Mouse (Mus musculus): ENCODE data around the gene Ctf2. TPM values are rescaled to one million over a fixed set of nuclear protein-coding genes. Genes with fewer than 3 reads are reported as not detected.
"Not testable (repeated sequence)": the region's sequence is repeated elsewhere in the genome, so short reads cannot be mapped to it uniquely, and the experiment has no call there.

The Ctf2 gene
- not detected for total RNA-seq (2021)
- long read RNA-seq, experiment 1 = 0 reads
- long read RNA-seq, experiment 2 = 0 reads

DNA sequence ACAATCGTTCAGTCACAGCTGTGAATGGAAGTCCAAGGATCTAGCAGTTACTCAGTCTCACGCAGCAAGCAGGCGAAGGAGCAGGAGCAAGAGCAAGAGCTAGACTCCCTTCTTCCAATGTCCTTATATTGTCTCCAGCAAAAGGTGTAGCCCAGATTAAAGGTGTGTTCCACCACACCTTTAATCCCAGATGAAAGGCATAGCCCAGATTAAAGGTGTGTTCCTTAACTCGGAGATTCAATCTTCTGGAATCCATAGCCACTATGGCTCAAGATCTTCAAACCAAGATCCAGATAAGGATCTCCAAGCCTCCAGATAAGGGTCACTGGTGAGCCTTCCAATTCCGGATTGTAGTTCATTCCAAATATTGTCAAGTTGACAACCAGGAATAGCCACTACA is at the start of gene Ctf2:
Ctf2 (minus strand) TSS at position 101 of the 400 bp plus-strand sequence.
- not testable (repeated sequence) for DNase-seq

DNA sequence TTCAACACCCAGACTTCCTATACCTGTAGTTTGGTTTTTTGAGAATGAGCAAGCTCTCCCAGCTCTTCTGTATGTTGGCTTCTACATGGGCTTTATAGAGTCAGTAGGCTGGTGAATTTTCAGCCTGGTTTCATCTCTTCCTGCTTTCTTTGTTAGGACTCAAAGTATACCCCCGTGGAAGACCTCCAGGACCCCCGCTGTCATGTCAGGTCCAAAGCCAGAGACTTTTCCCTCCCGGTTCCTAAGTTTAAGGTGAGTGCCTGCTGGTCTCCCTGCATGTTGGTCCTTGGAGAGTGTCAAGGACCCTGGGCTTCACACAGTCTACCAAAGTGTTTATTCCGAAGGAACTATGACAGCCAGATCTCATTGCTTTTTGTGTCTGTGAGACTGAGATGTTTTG is 46.4 kb upstream of the Ctf2 start:
- no peak for DNase-seq

DNA sequence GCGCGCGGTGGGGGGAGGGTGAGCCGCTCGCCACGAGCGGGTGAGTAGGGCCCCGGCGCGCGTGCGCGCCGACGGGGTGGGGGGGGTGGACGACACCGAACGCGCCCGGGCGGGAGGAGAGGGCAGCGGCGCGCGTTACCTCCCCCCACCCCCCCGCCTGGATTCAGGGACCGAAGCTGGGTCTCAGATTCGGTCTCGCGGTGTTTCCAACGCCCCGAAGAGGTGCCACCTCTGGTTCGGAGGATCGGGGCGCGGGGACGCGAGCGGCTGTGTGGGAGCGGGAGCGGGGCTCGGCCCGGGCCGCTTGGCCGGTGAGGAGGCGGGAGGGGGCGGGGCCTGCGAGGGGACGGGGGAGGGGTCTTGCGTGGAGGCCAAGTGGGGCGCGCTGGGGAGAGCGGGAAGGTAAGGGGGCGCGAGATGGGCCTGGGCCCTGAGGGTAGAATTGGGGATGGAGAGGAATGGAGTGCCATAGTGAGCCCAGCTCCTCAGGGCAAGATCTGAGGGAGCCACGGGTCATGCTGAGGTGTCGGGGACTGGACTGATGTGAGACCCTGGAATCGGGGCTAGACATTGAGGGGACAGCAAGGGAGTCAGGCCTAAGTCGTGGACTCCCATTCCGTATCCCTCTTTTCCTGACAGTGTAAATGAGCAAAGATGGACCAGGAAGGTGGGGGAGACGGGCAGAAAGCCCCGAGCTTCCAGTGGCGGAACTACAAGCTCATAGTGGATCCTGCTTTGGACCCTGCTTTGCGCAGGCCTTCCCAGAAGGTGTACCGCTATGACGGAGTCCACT is 45.7 kb upstream of the Ctf2 start:
- DNase-seq = peak; percentile 60

DNA sequence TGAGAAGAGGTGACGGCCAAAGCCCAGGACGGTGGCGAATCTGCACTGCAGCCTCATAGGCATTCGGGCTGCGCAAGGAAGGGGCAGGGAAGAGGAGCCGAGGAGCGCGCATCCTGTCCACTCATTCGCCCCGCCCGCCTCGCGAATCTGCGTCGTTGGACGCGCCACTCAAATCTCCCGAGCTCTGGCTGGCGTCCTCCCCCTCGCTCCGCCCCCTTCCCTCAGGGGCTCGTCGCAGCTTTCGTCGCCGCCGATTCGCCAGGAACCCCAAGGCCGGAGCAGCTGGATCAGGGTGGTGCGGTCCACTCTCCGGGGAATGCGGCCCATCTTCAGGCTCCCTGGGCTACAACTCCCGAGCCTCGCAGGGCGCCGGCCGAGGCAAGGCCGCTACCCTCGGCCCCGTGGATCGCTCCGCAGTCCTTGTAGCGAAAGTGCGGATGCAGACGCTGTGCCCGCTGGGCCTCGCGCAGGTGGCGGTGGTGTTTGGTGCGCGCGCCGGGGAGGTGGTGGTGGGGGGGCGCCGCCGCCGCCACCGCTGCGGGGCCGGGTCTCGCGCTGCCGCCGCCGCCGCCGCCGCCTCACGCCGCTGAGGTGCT is 45.0 kb upstream of the Ctf2 start:
- DNase-seq = peak; percentile 96

DNA sequence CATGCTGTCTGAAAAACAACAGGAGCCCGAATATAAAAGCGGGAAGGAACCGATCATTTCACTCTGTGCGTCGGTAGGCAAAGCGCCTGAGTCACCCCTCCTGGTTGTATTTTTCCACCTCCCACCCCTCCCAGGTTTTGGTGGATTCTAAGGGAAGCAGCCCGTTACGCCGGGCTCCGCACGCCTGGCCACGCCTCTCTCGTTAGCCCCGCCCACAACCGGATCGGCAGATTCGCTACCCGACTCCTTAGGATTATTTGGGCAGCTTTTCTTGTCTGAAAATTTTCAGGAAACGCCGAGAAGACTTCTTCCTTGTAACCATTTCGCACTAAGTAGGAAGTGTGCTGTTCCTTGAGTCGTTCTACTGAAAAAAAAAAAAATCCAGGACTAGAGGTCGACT is 44.5 kb upstream of the Ctf2 start, which contains the start of gene Setd1a:
Setd1a (plus strand) TSS at position 245 of the 400 bp plus-strand sequence.
- DNase-seq = peak; percentile 77

DNA sequence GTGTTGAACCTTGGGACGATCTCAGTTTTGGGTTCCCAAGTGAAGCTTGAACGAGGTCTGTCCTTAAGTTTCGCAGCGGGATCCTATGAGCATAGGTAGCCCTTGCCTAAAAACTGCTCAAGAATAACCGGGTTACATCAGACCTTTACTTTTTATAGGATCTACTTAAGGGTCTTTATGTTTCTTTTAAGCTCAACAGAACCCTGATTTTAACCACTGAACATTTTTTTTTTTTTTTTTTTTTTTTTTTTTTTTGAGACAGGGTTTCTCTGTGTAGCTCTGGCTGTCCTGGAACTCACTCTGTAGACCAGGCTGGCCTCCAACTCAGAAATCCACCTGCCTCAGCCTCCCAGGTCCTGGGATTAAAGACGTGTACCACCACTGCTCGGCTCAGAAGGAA is 43.9 kb upstream of the Ctf2 start:
- not testable (repeated sequence) for DNase-seq

DNA sequence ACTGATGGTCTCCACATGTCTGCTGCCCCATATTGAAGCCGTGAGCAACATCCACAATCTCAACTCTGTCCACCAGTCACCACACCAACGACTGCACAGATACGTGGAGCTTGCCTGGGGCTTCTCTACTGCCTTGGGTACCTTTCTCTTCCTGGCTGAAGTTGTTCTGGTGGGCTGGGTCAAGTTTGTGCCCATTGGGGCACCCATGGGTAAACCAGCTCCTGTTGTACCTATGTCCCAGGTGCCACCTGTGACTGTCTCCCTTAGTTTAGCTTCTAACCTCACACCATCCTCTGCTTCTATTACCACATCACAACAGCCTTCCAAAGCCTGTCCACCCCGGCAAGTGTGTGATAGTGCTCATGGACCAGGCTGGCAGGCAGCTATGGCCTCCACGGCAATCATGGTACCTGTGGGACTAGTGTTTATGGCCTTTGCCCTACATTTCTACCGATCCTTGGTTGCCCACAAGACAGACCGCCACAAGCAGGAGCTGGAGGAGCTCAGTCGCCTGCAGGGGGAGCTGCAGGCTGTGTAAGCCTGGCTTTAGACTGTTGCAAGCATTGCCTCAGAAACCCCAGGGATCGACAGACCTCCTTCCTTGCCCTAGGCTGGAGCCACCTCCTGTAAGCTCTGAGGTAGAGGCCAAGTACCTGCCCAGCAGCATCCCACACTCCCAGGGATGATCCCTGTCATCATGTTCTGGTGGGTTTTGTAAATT is 41.9 kb upstream of the Ctf2 start:
- DNase-seq = peak; percentile 43

DNA sequence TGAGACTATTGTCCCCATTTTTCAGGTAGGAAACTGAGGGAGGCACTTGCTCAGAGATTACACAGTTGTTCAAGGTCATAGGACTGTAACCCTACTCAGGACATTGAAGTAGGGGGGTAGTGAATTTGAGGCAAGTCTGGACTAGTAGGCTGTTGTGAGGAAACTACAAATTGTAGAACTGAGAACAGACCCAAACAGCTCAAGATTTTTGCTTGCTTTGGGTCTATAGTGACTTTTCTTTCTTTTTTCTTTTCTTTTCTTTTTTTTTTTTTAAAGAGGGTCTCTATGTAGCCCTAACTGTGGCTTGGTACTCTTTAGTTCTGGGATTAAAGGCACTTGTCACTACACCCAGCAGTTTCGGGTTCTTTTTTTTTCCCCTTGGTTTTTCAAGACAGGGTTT is 40.6 kb upstream of the Ctf2 start:
- DNase-seq = no peak

DNA sequence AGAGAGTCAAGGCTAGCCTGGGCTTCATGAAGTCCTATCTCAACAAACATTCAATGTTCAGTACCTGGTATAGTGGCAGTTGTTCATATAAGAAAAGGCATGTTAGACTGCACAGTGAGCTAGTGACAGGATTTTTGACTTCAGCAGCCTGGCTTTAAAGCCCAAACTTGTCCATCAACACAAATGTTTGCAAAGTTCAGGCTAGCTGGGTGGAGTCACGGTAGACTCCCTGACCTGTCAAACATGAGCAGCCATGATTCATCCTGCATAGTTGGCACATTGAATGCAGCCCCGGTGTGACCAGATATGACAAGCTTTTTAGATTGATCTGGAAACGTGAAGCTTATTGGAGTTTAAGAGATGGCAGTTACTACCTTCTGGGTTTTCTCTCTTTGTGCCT is 40.1 kb upstream of the Ctf2 start:
- DNase-seq = no peak

DNA sequence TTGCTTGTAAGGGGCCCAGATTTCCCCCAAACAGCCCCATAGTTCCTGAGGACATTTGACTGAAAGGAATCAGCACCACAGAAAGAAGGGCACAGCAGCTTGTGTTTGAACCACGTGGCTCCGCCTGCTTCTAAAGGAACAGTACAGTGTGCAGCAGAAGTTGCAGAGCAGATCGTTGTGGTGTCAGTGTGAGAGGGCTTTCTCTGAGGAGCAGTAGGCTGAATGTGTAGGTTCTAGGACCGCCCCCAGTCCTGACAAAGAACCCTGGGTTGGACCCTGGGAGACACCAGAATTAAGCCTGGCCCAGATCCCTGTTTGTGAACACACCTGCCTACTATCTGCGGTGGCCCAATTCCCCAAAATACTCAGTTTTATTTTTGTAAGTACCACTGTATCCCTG is 39.3 kb upstream of the Ctf2 start:
- no peak for DNase-seq

DNA sequence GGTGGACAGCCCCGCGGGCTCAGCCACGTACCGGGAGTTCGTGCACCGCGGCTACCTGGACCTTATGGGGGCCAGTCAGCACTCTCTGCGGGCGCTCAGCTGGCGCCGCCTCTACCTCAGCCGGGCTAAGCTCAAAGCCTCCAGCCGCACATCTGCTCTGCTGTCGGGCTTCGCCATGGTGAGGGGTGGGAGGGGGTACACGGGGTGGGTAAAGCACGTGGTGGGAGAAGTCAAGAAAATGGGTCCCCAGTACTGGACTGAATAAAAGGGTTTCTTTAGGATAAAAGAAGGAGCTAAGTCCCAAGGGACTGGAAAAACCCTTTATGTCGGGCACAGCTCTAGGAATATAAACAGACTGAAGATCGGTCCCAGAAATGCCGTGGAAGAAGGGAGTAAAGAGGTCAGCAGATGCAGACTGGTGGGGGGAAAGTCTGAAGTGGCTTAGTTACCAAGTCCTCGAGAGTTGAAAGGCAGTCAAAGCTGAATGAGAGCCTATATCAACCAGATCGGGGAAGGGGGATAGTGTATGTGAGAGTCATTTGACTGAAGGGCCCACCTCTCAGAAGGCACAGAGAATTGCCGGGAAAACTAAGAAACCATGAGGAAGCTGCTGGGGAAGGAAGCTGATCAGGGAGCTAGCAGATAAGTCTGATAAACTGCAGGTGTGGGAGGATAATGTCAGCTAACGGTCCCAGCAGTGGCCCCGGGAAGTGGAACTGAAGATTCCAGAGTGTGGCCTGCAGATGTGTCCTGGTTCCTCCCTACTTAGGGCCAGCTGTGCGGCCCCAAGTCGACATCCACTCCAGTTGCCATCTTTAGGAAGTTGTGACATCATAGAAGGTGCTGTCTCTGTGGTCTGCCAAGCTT is 38.3 kb upstream of the Ctf2 start:
- no peak for DNase-seq

DNA sequence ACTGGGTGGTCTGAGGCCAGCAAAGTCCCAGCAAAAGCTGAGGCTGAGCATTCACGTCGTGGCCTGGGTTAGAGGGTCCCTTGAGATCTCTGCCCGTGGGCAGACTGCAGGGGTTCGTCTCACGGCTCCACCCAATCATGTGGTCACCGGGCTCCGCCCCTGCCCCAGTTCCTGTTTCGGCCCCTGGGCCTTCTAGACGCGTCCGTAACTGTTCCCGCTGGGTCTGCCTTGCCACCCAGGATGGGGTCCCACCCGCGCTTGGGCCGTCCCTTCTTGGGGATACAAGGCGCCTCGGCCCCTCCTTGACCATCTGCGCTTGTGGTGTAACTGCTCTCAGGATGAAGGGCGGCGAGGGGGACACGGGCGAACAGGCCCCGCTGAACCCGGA is 37.7 kb upstream of the Ctf2 start, which contains the start of gene Orai3:
Orai3 (plus strand) TSS at position 165 of the 388 bp plus-strand sequence.
- peak; percentile 89 for DNase-seq

DNA sequence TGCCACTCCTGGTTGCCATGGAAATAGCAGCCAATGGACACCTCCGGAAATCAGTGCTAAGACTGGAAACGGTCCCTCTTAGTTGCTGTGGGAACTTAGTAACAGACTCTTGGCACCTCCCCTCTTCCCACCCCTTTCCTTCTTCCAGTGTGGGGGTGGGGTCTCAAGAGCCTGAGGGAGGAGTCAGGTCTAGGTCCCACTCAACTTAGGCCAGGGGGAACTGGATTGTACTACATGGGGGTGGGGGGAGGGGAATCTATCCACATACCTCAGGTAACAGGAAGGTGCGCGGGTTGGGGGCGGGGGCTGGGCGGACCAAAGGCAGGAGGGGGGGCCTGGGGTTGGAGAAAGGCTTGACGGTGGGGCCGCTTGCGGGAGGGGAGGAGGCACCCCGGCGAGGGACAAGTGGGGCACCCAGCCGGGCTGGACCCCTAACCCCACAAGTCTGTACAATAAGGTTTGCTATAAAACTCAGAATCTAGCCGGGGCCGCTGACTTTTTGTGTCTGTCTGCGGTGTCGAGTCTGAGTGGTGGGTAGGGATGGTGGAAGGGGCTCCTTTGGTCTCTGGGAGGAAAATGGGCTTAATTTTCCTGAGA is 37.1 kb upstream of the Ctf2 start:
- DNase-seq = peak; percentile 92

DNA sequence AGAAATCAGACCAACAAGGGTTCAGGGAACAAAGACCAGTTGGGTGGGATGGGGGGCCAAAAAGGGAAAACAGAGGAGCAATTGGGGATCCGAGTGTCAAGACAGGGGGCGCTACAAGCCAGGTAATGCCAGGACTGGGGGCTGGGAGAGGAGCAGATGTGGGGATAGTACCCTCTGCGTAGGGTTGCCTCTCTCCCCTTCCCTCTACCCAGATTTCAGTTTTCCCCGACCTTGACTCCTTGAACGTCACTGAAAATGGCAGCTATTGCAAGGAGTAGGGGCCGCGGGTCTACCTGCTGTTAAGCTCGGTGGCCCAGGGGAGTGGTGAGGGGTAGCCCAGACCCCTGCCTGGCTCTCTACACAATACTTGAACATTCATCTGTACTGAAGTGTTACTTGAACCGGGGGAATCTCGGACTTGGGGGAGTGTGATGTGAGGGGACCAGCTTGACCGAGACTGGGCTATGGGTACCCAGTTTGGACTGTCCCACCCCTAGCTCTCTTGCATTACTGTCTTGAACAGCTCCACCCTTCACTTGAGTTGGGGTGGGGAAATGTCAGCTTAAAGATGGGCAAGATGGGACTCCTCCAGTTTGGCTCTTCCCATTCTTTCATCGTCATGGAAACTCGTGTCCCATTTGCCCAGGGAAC is 36.5 kb upstream of the Ctf2 start:
- no peak for DNase-seq

DNA sequence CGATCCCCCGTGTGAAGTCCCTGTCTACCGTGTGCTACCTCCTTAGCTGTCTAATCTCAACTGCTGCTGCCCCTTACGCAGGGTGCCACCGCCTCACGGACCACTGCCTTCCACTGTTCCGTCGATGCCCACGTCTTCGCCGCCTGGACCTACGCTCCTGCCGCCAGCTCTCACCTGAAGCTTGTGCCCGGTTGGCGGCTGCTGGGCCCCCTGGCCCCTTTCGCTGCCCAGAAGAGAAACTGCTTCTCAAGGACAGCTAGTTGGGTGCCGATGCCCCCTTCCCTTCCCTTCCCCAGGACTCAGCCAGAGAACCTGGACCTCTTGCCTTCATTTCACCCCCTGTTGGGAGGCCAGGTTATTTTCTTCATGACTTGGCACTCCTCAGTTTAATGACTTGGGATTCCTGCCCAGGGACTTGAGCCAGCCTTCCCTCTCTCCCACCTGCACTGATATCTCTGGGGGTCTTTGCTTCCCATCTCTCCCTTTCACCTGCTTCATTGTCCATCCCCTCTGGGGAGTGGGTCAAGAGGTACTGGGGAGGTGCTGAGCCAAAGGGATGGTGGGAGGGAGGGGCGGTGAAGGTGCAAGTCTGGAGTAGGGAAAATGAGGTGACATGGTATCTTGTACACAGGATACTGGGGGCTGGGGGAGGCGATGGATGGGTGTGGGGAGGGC is 35.8 kb upstream of the Ctf2 start:
- no peak for DNase-seq

DNA sequence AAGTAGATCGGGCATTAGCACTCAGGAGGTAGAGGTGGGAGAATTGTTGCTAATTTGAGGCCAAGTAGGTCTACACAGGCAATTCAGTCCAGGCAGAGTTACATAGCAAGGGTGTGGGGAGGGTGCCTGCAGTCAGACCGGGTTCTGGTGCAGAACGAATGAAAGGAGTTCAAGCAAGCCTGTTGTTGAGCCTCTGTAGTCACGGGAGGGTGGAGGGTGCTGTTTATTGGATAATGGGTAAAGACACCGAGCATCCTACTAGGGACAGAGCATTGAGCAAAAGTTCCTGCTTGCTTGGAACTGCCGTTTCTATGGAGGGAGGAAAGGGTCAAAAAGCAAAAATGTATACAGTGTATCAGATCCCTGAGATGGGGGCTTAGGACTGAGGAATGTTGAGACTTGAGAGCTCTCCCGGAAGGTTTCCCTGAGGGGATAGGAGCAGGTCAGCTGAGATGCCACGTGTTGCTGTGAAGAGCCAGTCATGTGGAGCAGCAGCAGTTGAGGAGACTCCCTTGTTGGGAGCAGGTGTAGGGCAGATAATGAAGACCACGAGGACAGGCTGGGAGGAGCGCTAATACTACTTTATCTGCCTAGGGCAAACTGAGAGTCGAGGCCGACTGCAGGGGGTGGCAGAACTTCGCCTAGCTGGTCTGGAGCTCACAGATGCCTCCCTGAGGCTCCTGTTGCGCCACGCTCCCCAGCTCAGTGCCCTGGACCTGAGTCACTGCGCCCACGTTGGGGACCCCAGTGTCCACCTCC is 35.1 kb upstream of the Ctf2 start:
- no peak for DNase-seq

DNA sequence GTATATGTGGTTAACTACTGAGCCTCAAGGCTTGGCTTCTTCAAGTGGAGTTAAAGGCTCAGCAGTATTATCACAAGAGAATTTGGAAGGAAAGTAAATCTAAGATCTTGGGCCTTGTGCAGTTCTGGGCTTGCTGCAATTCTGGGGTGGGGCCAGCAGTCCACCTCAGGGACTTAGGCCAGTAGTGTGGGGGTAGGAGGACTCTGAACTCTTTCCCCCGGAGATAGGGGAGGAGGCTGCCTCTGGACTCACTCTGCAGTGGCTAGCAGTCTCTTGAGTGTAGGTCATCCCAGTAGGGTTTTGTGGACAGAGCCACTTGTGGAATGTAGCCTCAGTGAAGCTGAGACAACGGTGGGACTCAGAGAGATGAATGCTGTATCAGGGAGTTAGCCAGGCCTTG is 33.8 kb upstream of the Ctf2 start:
- DNase-seq = no peak

DNA sequence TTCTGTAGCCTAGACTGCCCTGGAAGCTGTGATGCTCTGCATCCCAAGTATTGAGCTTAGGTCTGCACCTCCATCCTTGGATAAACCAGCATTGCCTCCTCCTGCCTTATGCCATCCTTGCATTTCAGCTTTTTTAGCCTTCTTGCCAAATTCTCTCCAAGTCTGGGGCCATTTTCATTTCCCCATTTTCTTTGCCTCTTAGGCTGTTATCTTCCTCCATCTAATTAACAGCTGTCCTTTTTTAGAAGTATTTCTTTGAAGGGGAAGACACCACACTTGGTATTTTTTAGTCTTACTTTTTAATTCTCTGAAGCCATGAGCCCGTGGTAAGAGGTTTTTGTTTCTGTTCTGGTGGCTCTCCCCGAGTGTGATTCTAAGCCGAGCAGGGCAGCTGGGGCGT is 31.7 kb upstream of the Ctf2 start:
- no peak for DNase-seq

DNA sequence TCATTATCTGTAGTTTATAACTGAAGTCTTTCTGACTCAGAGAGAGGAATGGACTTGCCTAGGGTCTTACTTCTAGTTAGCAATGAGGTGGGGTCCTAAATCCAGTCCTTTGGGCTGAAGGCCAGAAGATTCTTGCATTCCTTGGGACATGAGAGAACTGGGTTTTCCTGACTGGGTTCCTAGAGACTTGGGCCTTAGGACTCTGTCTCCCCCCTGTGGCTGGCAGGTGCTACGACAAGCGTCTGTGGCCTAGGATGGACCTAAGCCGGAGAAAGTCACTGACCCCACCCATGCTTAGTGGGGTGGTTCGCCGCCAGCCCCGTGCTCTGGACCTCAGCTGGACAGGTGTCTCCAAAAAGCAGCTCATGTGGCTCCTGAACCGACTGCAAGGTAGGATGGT is 29.1 kb upstream of the Ctf2 start:
- DNase-seq = peak; percentile 51

DNA sequence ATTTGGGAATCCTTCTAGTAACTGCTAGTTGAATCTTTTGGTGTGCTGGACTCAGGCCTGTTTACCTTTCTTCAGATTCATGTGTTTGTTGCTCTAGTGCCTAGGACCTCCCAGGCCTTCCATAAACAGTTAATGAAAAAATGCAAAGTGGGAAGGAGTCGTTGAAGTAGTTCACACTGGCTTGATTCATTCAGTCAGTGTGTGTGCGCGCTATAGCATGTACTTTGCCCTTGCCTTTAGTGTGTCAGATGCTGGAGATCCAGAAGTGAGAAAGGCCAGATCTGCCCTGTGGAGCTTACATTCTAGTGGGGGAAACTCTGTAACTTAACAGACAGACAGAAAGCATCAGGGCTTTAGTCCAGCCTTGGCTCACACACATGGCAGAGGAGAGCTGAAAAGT is 28.5 kb upstream of the Ctf2 start:
- no peak for DNase-seq
